Mouse (Mus musculus) embryo, embryonic 10 days (tissue): Measurements from ENCODE around the gene Fkbp2.

ENCODE experiments used
- DNase-seq: peaks from one replicate; pipeline ENCODE4 v3.0.0-alpha.2; 2015; ENCODE audit warnings: low spot score

Gene Fkbp2

DNA sequence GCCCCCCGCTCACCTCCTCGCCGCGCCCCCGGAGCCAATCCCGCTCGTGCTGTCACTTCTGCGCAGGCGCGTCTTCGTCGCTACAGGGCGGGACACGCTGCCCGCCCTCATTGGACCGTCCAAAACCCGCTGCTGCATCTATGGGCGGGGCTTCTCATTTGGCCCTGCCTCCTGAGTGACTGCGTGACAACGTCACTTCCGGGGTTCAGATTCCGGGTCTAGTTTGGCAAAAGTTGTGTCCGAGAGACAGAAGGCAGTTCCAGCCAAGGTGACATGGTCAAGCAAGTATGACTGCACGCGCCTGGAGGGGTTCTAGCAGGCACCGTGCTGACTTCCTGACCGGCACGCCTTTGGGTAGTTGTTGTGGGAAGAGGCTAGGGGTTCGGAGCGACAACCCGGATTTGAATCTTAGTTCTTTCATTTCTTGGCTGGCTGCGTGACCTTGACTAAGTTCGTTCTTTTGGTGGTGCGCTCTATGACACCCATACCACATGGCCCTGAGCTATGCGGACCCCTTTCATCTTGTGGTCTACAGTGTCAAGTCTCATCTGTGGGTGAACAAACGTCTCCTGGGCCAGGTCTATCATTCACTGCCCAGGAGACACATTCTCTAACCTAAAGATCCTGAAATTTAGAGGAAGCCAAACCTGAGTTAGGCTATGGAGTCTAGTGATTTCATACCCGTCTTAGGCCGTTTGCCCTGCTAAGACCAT lies at the start of gene Fkbp2:
TSS of gene Fkbp2 (minus strand) at position 121 of the 713 bp plus-strand sequence.
- DNase-seq, result peak; percentile 99

DNA sequence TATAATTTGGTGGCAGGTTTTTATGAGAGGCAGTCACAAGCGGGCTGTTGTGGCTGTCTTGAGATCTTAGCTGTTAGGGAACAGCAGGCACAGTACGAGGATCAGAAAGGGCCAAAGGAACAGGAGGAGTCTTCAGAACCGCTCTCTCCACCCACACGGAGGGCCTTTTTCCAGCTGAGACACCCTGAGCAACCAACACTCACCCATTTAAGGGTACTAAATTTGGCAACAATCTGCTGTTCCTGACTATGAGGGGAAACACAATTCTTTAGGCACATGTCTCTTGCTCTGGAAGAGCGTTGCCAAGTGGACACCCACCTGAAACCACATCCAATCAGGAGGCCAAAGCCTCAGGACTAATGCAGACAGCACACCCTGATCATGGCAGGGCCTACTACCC lies 49.2 kb upstream of the Fkbp2 start:
- no peak for DNase-seq

GRCm38 (mm10) chr19:7020224-7020641 lies 39.9 kb upstream of the Fkbp2 start:
- DNase-seq, result peak; percentile 77

GRCm38 (mm10) chr19:7019191-7019590 lies 38.9 kb upstream of the Fkbp2 start, which contains the start of gene Fermt3:
Gene Fermt3, minus strand, starts transcription at chr19:7019469.
- no peak for DNase-seq

DNA sequence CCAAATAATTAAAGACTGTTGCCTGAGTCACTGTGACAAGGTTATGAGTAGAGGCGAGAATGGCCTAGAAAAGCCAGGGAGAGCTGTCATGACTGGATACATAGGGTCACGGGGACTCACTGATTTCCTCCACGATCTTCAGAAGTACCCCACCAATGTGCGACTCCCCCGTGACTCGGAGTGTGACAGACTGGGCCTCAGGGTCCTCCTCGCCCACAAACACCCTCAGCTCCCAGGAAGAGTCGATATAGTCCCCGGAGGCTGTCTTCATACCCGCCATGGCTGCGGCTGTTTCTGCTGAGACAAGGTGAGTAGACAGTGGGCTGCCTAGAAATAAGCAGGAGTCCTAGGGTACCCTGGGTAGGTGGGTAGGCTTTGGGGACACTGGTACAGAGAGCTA lies 38.2 kb upstream of the Fkbp2 start:
- no peak for DNase-seq

GRCm38 (mm10) chr19:7017541-7018457 lies 37.5 kb upstream of the Fkbp2 start:
- no peak for DNase-seq

- DNase-seq, result no peak
Observed at GRCm38 (mm10) chr19:7014481-7015135, 34.3 kb upstream of the Fkbp2 start.

GRCm38 (mm10) chr19:7013984-7014383 lies 33.7 kb upstream of the Fkbp2 start:
- DNase-seq, result no peak

DNA sequence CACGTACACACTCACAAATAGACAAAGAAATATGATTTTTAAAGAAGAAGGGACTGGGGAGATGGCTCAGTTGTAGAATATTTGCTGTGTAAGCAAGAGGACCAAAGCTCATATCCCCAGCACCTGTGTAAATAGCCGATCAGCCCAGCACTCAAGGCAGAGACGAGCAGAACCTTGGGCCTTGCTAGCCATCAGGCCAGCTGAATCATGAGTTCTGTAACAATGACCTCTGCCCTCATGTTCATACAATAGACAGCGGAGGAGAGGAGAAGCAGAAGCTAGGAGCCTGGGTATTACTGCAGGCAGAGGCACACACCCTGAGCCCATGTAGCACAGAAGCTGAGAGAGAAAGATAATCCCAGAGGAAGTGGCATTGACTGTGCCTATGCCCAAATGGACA lies 32.1 kb upstream of the Fkbp2 start:
- no peak for DNase-seq

- no peak for DNase-seq
Observed at GRCm38 (mm10) chr19:7006892-7007593, 26.7 kb upstream of the Fkbp2 start.

GRCm38 (mm10) chr19:6999360-7000063 lies 19.2 kb upstream of the Fkbp2 start:
- DNase-seq, result no peak

- DNase-seq, result no peak
Observed at GRCm38 (mm10) chr19:6997721-6998290, 17.5 kb upstream of the Fkbp2 start.

GRCm38 (mm10) chr19:6996006-6996405 lies 15.7 kb upstream of the Fkbp2 start, which contains the start of the genes Nudt22 and Trpt1:
Gene Nudt22, minus strand, starts transcription at chr19:6996117.
Gene Trpt1, plus strand, starts transcription at chr19:6996131.
- DNase-seq, result peak; percentile 94

GRCm38 (mm10) chr19:6995255-6995991 lies 15.1 kb upstream of the Fkbp2 start:
- DNase-seq, result no peak

GRCm38 (mm10) chr19:6994489-6994888 lies 14.2 kb upstream of the Fkbp2 start:
- DNase-seq, result no peak

- no peak for DNase-seq
Observed at GRCm38 (mm10) chr19:6994002-6994401, 13.7 kb upstream of the Fkbp2 start.

DNA sequence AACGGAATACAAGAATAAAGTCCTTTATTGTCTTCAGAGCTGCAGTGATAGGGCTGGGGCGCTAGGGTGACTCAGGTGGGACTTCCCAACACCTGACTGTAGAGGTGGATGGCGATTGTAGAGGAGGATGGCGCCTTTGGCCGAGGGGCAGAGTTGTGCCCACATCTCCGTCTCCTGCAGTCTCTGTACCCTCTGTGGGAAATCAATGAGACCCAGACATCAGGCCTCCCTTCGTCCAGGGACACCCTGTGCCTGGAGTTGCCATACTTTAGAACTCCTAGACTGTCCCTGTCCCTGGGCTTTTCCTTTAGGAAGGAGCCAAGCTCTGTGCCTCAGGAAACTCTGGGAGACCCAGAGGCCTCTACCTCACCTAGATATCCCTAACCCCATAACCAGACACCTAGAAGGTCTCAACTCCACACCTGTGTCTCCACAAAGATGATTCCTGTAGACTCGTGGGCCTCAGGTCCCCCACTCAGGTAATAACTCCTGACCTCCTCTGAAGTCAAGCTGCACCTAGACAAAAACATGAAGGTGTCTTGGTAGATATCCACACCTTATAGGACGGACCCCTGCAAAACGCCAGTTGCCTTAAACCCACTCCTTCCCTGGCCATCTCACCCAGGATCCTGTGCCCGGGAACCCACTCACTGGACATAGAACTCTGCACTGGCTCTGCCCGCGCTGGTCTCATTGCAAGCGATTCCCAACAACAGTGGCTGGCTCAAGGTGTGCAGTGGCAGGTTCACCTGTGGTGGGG lies 12.9 kb upstream of the Fkbp2 start:
- no peak for DNase-seq

- peak; percentile 98 for DNase-seq
Observed at GRCm38 (mm10) chr19:6992011-6992858, 11.9 kb upstream of the Fkbp2 start, which contains the start of gene Dnajc4. Gene Dnajc4, minus strand, starts transcription at chr19:6992572.
